Mouse (Mus musculus) erythroid progenitor cell, adult 5-6 weeks (primary cell): ENCODE measurements around the gene Ppil6. TPM values are rescaled to one million over a fixed set of nuclear protein-coding genes. Genes with fewer than 3 reads are reported as not detected.

Source experiments
- ATAC-seq: replicated peaks from 2 replicates; pipeline ENCODE4 v1.8.0; 2016; ENCODE audit warnings: moderate number of reproducible peaks, mild to moderate bottlenecking, moderate TSS enrichment, inconsistent platforms; ENCODE audit not compliant: poor library complexity, low FRiP score, severe bottlenecking
- total RNA-seq, 2 experiments: library from RNA; stranded (forward) in 1 of 2; stranded (reverse) in 1 of 2; fragments of 150-400 nt in 1 of 2; fragments of 186-747, 209-891 nt in 1 of 2; gene quantifications; 2 replicates each; pipeline versions ENCODE4 v1.2.3 to v1.2.4; 2015 to 2017; ENCODE audit warnings: low replicate concordance in 2 of 2

Ppil6 gene
- total RNA-seq, 2 experiments from 2014 or later, result not detected

GRCm38 (mm10) chr10:41555081-41555480 is 64.8 kb downstream of the Ppil6 start:
- ATAC-seq, result no peak

GRCm38 (mm10) chr10:41558401-41558800 is 68.2 kb downstream of the Ppil6 start:
- no peak for ATAC-seq

- ATAC-seq, result no peak
These were observed 71.6 kb downstream of the Ppil6 start for GRCm38 (mm10) chr10:41561701-41562395.

Other genes with a start within 250 kb of the Ppil6 start
- gene Fig4, start 187.2 kb upstream of the Ppil6 start, total RNA-seq (2015; ENCODE audit: low replicate concordance), result 14.1 and 18.0 TPM in 2 replicates
- gene Fig4, start 187.2 kb upstream of the Ppil6 start, total RNA-seq (2017; ENCODE audit: low replicate concordance), result 13.7 and 15.4 TPM in 2 replicates
- gene Ak9, start 186.5 kb upstream of the Ppil6 start, total RNA-seq (2015; ENCODE audit: low replicate concordance), result not detected in 2 replicates
- gene Ak9, start 186.5 kb upstream of the Ppil6 start, total RNA-seq (2017; ENCODE audit: low replicate concordance), result 0.13 TPM in 1 of 2 replicates, not detected in the other
- 5.9 and 10.8 TPM in 2 replicates for gene Zbtb24, start 40.1 kb upstream of the Ppil6 start, total RNA-seq (2015; ENCODE audit: low replicate concordance)
- 10.8 and 15.2 TPM in 2 replicates for gene Zbtb24, start 40.1 kb upstream of the Ppil6 start, total RNA-seq (2017; ENCODE audit: low replicate concordance)
- 10.1 and 19.7 TPM in 2 replicates for gene Mical1, start 14.1 kb upstream of the Ppil6 start, total RNA-seq (2015; ENCODE audit: low replicate concordance)
- 0.76 and 11.4 TPM in 2 replicates for gene Mical1, start 14.1 kb upstream of the Ppil6 start, total RNA-seq (2017; ENCODE audit: low replicate concordance)
- gene Smpd2, start 70 bp upstream of the Ppil6 start, total RNA-seq (2015; ENCODE audit: low replicate concordance), result 0.84 and 4.7 TPM in 2 replicates
- gene Smpd2, start 70 bp upstream of the Ppil6 start, total RNA-seq (2017; ENCODE audit: low replicate concordance), result 2.3 TPM in 1 of 2 replicates, not detected in the other
- 62.7 and 87.6 TPM in 2 replicates for gene Cd164, start 29.0 kb downstream of the Ppil6 start, total RNA-seq (2015; ENCODE audit: low replicate concordance)
- 46.8 and 52.3 TPM in 2 replicates for gene Cd164, start 29.0 kb downstream of the Ppil6 start, total RNA-seq (2017; ENCODE audit: low replicate concordance)
- gene Ccdc162, start 226.2 kb downstream of the Ppil6 start, total RNA-seq (2015; ENCODE audit: low replicate concordance), result not detected in 2 replicates
- not detected in 2 replicates for gene Ccdc162, start 226.2 kb downstream of the Ppil6 start, total RNA-seq (2017; ENCODE audit: low replicate concordance)